Mouse (Mus musculus): ENCODE results near the gene Clstn2. TPM values are rescaled to one million over a fixed set of nuclear protein-coding genes. Genes with fewer than 3 reads are reported as not detected.

Clstn2 gene
- total and polyA plus RNA-seq, 3 experiments, result not detected

GRCm38 (mm10) chr9:97459745-97460144 is 573.2 kb downstream of the Clstn2 start:
- in situ Hi-C loops (cut with MboI; ENCODE audit: low pct_ligation_motif_present, low pct_unique_long_range_greater_than_20kb, low sequenced_read_pairs) (no loop called here), dilution Hi-C loops (cut with MboI; ENCODE audit: extremely low pct_ligation_motif_present, extremely low pct_unique_long_range_greater_than_20kb, low sequenced_read_pairs) (no loop called here)
- Histone ChIP-seq H3K9ac (ENCODE audit: insufficient read depth, low read depth) (no peak overlapping the region), H3K27ac (ENCODE audit: insufficient read depth, low read depth) (no peak overlapping the region), H3K36me3 (replicated peaks in 1 of 2; ENCODE audit: control insufficient read depth in 1 of 2, insufficient read depth in 1 of 2, low read length in 1 of 2) (no peaks in the 10 kb centered on the region), H3K27me3 (replicated peaks) (no peaks in the 10 kb centered on the region), H3K9me3 (replicated peaks; ENCODE audit: low read length) (peaks cover 91% of the 10 kb centered on the region), H3K79me2 (replicated peaks; ENCODE audit: control insufficient read depth, extremely low read depth, insufficient read depth, poor library complexity, severe bottlenecking) (no peaks in the 10 kb centered on the region), H3K4me3 (replicated peaks in 1 of 3; ENCODE audit: low read depth in 2 of 3, low read length in 2 of 3, poor library complexity in 1 of 3) (no peak overlapping the region), H3K4me1 (ENCODE audit: control insufficient read depth in 1 of 2, insufficient read depth in 2 of 2) (no peaks in the 10 kb centered on the region), H3K4me2 (ENCODE audit: insufficient read depth, low read depth, poor library complexity, severe bottlenecking) (no peak overlapping the region)
- no peak for TF ChIP-seq ZC3H11A (IDR thresholded peaks at IDR 0.05; ENCODE audit: low read depth, low read length)
- no peak for DNase-seq (ENCODE audit: extremely low read depth)

GRCm38 (mm10) chr9:97449316-97450050 is 583.5 kb downstream of the Clstn2 start:
- Histone ChIP-seq H3K79me2 (replicated peaks; ENCODE audit: control insufficient read depth, extremely low read depth, insufficient read depth, poor library complexity, severe bottlenecking) (no peaks in the 10 kb centered on the region), H3K9me3 (replicated peaks; ENCODE audit: low read length) (peaks cover 86% of the 10 kb centered on the region), H3K4me2 (ENCODE audit: insufficient read depth, low read depth, poor library complexity, severe bottlenecking) (no peak overlapping the region), H3K9ac (ENCODE audit: insufficient read depth, low read depth) (no peak overlapping the region), H3K36me3 (replicated peaks in 1 of 2; ENCODE audit: control insufficient read depth in 1 of 2, insufficient read depth in 1 of 2, low read length in 1 of 2) (no peaks in the 10 kb centered on the region), H3K4me3 (replicated peaks in 1 of 3; ENCODE audit: low read depth in 2 of 3, low read length in 2 of 3, poor library complexity in 1 of 3) (no peak overlapping the region), H3K27me3 (replicated peaks) (no peaks in the 10 kb centered on the region), H3K27ac (ENCODE audit: insufficient read depth, low read depth) (no peak overlapping the region), H3K4me1 (ENCODE audit: control insufficient read depth in 1 of 2, insufficient read depth in 2 of 2) (no peaks in the 10 kb centered on the region)
- DNase-seq (ENCODE audit: extremely low read depth), result no peak
- dilution Hi-C loops (cut with MboI; ENCODE audit: extremely low pct_ligation_motif_present, extremely low pct_unique_long_range_greater_than_20kb, low sequenced_read_pairs), result no loop called here
- in situ Hi-C loops (cut with MboI; ENCODE audit: low pct_ligation_motif_present, low pct_unique_long_range_greater_than_20kb, low sequenced_read_pairs), result no loop called here
- TF ChIP-seq TBP (conservative IDR thresholded peaks at IDR 0.05; ENCODE audit: low read depth, low read length), result no peak
- TF ChIP-seq TCF12 (IDR thresholded peaks at IDR 0.05; ENCODE audit: low read depth, low read length), result no peak
- TF ChIP-seq POLR2AphosphoS2 (IDR thresholded peaks at IDR 0.05; ENCODE audit: low read depth, low read length), result no peak
- TF ChIP-seq PAX5 (IDR thresholded peaks at IDR 0.05; ENCODE audit: low read length), result no peak
- no peak for TF ChIP-seq HCFC1 (IDR thresholded peaks at IDR 0.05; ENCODE audit: low read depth, low read length)
- TF ChIP-seq JUND (conservative IDR thresholded peaks at IDR 0.05; ENCODE audit: low read depth, low read length), result no peak

- H3K4me3 ChIP-seq (replicated peaks in 1 of 3; ENCODE audit: low read depth in 2 of 3, low read length in 2 of 3, poor library complexity in 1 of 3), result no peak overlapping the region
- DNase-seq (ENCODE audit: extremely low read depth), result no peak
- H3K27me3 ChIP-seq (replicated peaks), result no peaks in the 10 kb centered on the region
- peaks cover 75% of the 10 kb centered on the region for H3K9me3 ChIP-seq (replicated peaks; ENCODE audit: low read length)
- no peaks in the 10 kb centered on the region for H3K4me1 ChIP-seq (ENCODE audit: control insufficient read depth in 1 of 2, insufficient read depth in 2 of 2)
- H3K36me3 ChIP-seq (replicated peaks in 1 of 2; ENCODE audit: control insufficient read depth in 1 of 2, insufficient read depth in 1 of 2, low read length in 1 of 2), result no peaks in the 10 kb centered on the region
- in situ Hi-C loops (cut with MboI; ENCODE audit: low pct_ligation_motif_present, low pct_unique_long_range_greater_than_20kb, low sequenced_read_pairs), result no loop called here
- H3K27ac ChIP-seq (ENCODE audit: insufficient read depth, low read depth), result no peak overlapping the region
- dilution Hi-C loops (cut with MboI; ENCODE audit: extremely low pct_ligation_motif_present, extremely low pct_unique_long_range_greater_than_20kb, low sequenced_read_pairs), result no loop called here
- TF ChIP-seq POLR2A (IDR thresholded peaks at IDR 0.05; ENCODE audit: low read depth, low read length) (no peak), EP300 (IDR thresholded peaks at IDR 0.05; ENCODE audit: low read length) (no peak), TBP (conservative IDR thresholded peaks at IDR 0.05; ENCODE audit: low read depth, low read length) (no peak)
- H3K4me2 ChIP-seq (ENCODE audit: insufficient read depth, low read depth, poor library complexity, severe bottlenecking), result no peak overlapping the region
- H3K79me2 ChIP-seq (replicated peaks; ENCODE audit: control insufficient read depth, extremely low read depth, insufficient read depth, poor library complexity, severe bottlenecking), result no peaks in the 10 kb centered on the region
- no peak overlapping the region for H3K9ac ChIP-seq (ENCODE audit: insufficient read depth, low read depth)
These were observed 592.9 kb downstream of the Clstn2 start for GRCm38 (mm10) chr9:97439872-97440636.

Data from CH12.LX (cell line).